Mouse (Mus musculus): ENCODE data around the gene Atp6v0e2.
"Not testable (repeated sequence)": the region's sequence is repeated elsewhere in the genome, so short reads cannot be mapped to it uniquely, and the experiment has no call there.

Atp6v0e2 gene

DNA sequence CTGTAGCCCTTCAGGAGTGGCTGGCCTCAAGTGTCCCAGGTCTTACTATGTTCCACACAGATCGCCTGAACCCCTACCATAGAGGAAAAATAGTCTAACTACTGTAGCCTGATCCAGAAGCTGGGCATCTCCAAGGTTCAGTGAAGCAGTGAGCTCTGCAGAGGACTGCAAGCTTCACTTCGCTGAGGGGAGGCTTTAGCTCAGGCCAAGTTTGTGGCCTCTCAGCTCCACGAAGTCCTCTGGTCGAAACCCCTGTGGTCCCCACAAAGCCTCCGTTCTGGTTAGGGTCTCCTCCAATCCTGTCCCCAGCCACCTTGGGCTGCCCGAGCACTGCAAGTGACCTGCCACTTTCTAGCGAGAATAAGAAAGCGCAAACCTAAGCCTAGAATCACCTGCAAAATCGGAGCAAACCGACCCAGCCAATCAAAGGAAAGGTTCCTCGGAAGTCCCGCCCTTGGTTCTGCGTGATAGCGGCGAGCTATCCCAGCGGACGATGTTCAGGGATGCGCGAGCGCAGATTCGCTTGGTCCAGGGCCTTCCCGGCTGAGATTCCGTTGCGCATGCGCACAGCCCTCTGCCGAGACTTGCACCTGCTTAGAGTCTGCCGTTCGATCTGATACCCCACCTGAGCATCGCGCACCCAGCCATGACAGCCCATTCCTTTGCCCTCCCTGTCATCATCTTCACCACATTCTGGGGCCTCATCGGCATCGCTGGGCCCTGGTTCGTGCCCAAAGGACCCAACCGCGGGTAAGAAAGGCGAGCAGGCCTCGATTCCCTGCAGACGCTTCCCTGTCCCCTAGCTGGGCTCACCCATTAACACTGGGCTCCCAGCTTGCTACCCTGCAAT lies at the start of gene Atp6v0e2:
Atp6v0e2 (plus strand) TSS at position 511 of the 850 bp plus-strand sequence.
- DNase-seq: peak; percentile 39

DNA sequence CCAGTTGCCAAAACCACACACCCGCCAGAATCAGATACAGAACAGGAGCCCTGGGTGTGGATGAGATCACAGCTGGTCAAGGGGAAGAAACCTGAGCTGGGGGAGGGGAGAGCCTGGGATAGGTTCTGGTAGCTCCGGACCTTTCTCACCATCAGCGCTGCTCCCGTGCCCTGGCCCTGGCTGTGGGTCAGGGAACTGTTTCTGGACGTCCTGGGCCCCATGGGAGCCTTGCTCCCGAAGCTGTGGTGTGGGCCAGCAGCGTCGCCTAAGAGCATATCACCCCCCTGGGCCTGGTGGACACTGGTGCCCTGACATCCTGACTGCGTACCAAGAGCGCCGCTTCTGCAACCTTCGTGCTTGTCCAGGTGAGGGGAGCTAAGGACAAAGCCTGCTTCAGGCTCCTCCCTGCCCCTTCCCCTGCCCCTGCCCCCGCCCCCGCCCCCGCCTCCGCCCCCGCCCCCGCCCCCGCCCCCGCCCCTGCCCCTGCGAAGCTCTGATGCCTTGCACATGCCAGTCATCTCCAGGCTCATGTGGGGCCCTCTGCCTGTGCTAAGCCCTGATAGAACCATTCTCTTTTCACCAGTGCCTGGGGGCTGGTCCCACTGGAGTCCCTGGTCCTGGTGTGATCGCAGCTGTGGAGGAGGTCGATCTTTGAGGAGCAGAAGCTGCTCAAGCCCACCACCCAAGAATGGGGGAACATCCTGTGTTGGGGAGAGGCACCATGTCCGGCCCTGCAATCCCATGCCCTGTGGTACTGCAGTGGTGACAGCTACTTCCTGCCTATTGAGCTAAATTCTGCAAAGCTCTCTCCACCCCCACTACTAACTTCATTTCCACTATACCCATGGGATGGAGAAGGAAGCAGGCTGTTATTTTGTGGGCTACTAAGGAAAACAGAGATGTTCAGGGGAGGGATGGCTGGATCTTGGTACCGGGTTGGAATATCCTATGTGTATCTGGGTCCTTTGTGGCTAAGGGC lies 49.4 kb upstream of the Atp6v0e2 start:
- no peak for DNase-seq

DNA sequence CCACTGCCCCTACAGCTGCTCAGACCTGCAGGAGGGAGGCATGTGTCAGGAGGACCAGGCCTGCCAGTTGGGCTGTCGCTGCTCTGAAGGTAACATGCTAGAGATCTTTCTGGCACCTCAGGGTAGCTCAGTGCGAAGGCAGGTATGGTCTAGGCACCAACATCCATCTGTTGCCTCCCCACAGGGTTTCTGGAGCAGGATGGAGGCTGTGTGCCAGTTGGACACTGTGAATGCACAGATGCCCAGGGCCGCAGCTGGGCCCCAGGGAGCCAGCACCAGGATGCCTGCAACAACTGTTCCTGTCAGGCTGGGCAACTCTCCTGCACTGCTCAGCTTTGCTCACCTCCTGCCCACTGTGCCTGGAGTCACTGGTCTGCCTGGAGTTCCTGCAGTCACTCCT lies 47.7 kb upstream of the Atp6v0e2 start:
- DNase-seq: no peak

DNA sequence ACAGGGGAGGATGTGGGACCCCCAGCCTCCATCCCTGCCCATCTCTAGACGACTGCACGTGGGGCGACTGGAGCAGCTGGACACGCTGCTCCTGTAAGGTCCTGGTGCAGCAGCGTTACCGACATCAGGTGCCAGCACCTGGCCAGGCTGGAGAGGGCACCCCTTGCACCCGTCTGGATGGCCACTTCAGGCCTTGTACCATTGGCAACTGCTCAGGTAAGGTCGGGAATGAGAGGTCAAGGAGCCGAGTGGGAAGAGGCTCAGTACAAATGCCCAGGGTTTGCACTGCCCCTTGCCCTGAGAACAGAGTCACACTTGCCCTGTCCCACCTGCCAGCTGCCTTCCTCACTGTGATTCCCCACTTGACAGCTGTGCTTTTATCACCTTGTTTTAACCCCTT lies 46.1 kb upstream of the Atp6v0e2 start:
- no peak for DNase-seq

DNA sequence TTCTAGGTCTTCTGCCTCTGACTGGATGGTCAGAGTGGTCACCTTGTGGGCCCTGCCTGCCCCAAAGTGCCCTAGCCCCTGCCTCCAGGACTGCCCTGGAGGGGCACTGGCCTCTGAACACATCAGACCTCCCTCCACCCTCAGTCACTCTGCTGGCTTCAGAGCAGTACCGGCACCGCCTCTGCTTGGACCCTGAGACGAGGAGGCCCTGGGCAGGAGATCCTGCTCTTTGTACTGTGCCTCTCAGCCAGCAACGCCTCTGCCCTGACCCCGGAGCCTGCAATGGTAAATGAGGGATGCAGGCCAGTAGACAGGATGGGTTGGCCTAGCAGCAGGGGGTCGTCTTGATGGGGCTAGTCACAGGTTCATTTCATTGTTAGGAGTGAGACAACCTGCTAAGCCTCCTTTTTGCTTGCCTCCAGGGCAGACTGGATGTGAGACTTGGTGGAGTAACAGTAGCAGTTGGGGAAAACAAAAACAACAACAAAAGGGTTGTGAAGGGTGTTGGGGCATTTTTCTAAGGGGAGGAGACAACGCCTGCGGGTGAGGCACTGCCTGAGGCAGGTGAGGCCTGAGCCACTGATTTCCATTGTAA lies 44.2 kb upstream of the Atp6v0e2 start:
- DNase-seq: no peak

DNA sequence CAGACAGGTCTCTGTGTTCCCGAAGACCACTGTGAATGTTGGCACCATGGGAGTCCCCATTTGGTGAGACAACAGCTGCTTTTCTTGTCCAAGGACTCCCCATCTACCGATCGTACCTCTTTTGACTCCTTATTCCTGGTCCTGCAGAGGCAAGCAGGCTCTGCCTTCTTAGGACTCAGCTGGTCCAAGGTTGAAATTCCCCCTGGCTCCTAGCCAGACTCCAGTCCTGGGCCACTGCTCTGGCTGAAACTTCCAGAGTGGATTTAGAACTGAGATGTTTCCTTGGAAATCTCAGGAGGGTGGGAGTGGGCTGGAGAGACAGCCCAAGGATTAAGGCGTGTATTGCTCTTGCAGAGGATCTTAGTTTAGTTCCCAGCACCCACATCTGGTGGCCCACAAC lies 39.9 kb upstream of the Atp6v0e2 start:
- DNase-seq: no peak

DNA sequence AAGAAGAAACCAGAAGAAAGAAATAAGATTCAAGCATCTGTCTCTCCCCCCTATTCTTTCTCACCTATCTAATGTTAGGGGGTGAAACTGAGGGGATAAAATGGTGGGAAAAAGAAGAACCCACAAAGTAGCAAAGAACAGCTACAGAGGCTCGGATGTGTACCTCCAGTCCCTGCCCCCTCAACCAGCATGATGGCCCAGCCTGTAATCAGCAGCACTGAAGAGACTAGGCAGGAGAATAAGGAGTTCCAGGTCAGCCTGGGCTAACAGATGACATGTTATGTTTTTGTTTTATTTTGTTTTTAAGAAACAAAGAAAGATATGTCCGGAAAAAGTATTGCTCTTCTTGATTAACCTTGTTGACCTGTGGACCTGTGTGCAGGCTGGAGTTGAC lies 33.6 kb upstream of the Atp6v0e2 start:
- no peak for DNase-seq

DNA sequence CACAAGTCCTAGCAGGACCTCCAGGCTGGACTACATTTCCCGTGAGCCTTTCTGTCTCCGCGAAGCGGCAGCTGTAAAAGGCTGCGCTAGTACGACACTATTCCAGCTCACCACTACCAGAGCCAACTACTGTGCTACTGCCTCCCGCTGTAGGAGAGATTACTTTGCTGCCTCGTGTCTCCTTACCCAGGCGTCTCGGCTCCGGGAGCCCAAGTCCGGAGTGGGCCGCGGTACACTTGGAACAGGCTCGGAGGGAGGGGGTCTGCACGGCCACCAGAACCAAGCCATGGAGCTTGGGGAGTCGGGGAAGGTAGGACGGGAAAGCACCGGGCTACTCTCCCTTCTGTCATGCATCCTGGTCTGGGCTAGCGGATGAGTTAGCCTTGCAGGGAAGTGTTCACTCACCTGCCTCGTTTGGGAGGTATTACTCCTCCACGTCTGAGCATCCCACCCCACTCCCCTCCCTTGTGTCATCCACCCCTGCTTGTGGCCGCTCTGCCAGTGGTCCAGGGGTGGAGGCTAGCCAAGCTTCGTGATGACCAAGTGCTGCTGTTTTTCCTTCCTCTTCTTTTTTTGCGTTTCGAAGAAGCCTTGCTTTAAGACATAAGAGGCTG lies 33.1 kb upstream of the Atp6v0e2 start:
- peak; percentile 56 for DNase-seq

DNA sequence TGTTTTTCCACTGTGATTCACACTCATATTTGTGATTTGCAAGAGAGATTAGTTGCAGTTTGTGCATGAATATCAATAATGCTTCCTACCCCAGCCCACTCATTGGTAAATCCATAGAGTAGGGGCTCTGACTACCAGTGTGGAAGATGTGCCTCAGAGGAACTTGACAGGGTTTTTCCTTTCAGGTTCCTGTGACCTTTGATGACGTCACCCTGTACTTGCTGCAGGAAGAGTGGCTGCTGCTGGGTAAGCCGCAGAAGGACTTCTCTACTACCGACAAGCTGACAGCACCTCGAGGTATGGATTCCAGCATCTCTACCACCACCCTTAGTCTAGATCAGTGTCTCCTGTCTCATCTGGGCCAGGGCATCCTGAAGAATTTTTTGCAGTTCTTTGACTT lies 29.3 kb upstream of the Atp6v0e2 start:
- DNase-seq: no peak

DNA sequence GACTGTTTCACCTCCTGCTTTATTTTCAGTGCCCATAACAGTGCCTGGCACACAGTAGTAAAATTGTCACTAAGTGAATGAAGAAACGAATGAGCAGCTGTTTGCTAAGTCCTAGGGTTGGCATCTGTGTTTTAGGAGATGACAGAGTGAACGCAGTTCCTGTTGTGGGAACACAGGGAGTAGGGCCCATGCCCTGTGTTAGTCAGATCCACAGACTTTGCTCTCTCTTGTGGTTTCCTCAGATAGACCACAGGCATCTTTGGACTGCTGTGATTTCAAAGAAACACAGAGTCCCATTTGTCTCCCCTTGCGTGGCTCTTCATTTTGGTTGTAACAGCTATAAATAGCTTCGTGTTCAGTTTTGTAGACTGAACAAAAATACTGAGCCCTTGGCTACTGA lies 27.0 kb upstream of the Atp6v0e2 start:
- no peak for DNase-seq

DNA sequence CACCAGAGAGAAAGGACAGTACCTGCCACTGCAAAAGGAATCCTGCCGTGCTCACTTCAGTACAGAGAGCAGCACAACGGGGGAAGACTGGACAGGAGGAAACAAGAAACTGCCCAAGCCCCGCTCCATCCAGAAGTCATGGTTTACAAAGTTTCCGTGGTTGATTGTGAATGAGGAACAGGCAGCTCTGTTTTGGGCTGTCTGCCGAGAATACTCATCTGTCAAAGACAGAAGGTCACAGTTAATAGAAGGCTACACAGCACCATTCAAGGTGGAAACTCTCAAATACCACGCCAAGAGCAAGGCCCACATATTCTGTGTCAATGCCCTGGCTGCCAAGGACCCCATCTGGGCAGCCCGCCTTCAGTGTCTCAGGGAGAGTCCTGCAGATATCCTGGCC lies 25.6 kb upstream of the Atp6v0e2 start:
- DNase-seq: no peak

DNA sequence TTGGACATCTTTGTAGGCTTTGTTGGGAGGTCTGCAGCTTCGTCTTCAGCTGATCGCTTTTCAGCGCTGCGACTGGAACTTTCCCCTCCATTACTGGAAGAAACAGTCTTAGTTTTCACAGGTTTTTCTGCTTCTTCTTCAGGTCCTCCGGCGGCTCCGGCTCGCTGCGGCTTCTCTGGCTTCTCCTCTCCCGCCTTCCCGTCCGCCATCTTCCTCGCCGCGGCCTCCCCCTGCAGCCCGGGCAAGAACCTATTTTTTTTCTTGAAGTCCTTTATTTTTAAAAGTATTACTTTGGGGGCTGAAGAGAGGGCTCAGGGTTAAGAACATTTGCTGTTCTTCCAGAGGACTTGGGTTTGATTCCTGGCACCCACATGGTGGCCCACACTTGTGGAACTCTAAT lies 12.5 kb upstream of the Atp6v0e2 start:
- DNase-seq: not testable (repeated sequence)

DNA sequence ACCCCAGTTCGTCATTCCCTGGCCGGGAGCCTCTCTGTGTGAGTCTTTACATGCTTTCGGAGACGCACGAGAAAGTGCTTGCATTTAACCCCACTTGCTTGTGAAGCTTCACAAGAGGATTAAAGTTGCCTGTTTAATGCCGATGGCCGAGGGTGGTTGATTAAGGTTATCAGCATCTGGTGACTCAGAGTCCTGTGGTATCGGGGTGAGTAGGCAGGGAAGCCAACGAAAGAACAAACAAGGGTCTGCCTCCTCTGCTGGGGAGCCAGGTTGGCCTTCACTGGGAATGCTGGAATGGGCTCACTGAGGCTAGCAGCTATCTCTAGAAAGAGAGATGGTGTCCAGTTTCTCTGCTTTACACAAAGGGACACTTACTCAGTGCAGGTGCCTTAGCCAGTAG lies 9.5 kb upstream of the Atp6v0e2 start:
- DNase-seq: no peak

DNA sequence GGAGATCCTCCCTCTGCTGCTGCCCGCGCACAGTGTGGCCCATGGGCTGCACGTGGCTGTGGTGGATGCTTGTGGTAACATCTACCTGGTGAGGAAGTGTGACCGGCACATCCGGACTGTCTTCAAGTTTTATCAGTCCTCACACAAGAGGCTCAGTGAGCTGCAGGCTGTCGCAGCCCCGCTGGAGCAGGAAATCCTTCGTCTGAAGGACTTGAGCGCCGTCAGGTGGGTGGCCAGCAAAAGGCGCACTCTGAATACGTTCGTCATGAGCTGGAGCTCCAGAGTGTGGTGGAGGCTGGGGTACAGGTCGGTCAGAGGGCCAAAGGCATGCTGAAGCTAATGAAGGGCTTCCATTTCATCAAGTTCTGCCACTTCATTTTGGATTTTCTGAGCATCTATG lies 8.2 kb upstream of the Atp6v0e2 start:
- DNase-seq: peak; percentile 16

DNA sequence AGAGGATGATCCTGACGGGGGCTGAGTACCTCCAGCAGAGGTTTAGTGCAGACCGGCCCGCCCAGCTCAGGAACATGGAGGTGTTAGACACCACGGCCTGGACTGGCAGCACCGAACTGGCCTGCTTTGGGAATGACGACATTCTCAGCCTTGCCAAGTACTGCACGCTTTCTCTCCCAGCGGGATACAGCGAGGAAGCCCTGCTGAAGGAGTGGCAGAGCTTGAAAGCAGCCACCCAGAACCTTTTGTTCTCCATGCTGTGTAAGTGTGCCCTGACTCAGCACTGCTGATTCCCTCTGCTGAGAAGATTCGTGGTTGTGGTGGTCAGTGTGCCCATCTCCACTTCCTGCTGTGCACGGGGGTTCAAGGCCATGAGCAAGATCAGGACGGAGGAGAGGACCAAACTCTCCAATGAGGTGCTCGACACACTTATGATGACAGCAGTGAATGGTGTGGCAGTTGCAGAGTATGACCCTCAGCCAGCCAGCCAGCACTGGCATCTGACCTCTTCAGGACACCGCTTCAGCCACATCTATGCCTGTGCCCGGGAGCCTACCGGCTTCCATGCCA lies 7.5 kb upstream of the Atp6v0e2 start:
- no peak for DNase-seq

DNA sequence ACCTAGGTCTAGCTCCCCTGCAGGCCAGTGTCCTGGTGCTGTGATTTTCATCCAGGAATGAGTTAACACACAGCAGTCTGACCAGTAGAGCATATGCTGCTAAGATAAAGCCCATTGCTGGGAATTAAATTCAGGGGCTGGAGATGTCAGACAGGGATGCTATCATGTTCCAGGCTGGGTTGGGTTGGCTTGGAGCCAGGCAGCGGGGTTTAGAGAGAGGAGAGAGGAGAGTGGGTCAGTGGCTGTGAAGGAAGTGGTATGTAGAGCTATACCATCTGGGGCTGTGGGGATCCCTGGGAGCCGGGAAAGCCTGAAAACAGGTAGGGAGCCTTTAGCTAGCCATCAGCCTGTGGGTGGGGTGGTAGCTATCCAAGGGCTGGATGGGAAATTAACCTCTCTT lies 6.6 kb upstream of the Atp6v0e2 start:
- DNase-seq: no peak

DNA sequence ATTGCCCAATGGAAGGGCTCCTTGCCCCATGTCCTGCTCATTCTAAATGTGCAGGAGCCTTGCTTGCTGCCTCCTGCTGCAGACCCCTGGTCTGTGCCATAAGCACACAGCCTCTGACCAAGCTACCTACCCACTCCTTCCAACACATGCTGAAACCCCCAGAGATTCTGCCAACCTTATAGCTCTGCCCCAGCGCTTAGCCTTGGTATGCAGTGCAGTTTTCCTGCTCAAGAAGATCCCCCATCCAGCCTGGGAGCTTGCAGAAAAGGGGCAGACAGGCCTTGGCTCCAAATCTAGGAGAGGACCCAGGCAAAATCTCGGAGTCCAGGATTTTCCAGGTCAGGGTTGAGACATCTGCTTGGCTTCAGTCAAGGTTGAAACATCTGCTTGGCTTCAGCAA lies 3.9 kb upstream of the Atp6v0e2 start:
- DNase-seq: no peak

DNA sequence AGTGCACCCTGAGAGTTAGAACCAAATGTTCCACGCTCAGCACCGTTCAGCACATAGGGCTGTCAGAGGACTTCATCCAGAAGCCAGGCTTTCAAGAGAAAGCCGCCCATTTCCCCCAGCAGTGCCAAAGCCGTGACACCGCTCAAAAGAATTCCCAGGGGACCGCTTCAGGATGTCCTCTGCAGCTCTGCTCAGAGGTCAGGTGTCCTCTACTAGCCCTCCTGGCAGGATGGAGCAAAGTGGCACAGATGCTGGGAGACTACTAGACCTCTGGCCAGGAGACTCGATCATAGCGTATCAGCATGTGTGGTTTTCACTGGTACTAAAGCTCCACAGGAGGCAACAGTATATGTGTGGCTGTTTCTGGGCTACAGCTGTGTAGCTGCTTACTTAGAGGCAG lies 2.5 kb upstream of the Atp6v0e2 start:
- DNase-seq: no peak

DNA sequence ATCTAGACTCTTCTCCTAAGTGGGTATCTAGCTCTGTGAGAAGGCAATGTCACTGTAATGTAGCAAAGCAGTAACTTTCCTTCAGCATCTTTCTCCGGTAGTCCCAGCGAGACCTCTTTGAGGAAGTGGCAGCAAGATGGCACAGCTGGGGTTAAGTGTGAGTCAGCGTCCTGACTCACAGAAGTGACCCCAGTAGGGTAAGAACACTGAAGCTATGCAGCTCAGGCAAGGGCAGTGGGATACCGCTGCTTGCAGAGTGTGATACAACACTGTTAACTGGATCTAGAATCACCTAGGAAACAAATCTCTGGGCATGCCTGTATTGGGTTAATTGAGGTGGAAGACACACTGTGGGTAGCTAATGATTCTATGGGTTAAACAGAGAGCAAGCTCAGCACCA lies 1.3 kb upstream of the Atp6v0e2 start:
- no peak for DNase-seq

DNA sequence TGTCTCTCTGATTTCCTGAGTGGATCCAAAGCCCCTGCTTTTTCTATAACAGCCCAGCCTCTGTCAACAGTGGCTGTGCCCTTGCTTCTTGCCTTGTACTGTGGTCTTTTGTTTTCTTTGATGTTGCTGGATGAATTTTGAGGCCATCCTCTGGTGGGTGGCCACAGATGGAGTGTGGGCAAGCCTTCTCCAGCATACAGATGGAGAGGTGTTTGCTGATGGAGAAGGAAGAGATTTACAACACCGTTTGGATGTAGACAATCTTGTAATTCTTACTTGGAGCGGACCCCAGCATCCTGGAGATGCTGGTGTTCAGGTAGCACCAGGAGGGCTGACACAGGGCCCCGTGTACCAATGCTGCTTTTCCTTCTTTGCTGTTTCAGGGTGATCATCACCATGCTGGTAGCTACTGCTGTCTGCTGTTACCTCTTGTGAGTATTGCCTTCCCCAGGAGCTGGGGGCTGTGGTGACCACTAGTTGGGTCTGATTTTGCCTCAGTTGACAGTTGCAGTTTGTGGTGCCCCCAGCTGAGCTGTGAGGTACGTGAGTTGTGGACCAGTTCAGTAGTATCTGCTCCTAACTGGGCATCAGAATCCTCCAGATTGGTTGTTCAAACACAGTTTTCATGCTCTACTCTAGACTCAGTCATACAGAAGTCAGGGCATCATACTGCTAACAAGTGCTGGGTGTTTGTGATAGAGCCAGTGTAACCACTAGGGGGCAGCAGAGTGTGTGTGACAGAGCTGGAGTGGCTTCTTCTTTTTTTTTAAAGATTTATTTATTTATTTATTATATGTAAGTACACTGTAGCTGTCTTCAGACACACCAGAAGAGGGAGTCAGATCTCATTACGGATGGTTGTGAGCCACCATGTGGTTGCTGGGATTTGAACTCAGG lies 1.7 kb downstream of the Atp6v0e2 start:
- peak; percentile 77 for DNase-seq

DNA sequence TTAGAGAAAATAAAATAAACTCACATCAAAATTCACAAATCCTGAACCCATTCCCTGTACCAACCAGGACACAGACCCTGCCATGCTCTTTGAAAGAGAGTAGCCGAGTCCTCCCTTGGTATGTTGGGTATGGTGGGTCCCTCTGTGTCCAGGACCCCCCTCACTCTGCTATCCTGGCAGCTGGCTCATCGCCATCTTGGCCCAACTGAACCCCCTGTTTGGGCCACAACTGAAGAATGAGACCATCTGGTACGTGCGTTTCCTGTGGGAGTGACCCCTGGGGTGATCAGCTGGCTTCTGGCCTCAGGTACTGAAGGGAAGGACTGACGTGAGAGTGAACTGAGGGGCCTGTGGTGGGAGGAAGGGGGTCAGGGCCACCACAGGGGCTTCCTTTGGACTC lies 2.4 kb downstream of the Atp6v0e2 start:
- no peak for DNase-seq

DNA sequence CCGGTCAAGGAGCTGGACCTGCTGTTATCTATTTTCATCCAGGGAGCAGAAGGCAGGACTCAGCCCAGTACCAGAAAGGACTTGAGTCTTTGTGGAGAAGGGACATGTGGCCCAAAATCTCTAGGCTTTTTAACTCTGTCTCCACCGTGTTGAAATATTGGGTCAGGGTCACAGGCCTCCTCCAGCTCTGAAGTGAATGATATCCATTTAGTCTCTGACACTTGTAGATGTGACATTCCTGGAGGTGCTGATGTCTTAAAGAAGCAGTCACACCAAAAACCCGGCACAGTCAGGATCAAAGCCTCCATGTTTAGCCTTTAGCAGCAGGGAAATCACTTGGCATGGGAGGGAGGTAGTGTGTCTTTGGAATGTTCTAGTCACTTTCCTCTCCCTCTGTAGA lies 3.3 kb downstream of the Atp6v0e2 start:
- no peak for DNase-seq

All from thymus, postnatal 14 days (tissue).